Mouse (Mus musculus) left cerebral cortex, postnatal 36 days (tissue): ENCODE measurements around the gene Fmn2. TPM values are rescaled to one million over a fixed set of nuclear protein-coding genes. Genes with fewer than 3 reads are reported as not detected.

Experiments used
- DNase-seq, 2 experiments: peaks; one replicate each; pipeline ENCODE4 v3.0.0; 2021 to 2022; ENCODE audit warnings: low spot score in 2 of 2, mixed read lengths in 1 of 2
- intact Hi-C: fragments of 180-260 bp; cut with DNase I; formaldehyde crosslinking; loops from one replicate; pipeline ENCODE4 v1.15.1; 2025
- total RNA-seq, 2 experiments: library from RNA; stranded (reverse); gene quantifications; 2 replicates each; pipeline ENCODE4 v1.2.3; 2021

The Fmn2 gene
- total RNA-seq, 2 experiments from 2014 or later = 79.9 to 80.9 TPM

GRCm38 (mm10) chr1:174748520-174748919 lies 246.9 kb downstream of the Fmn2 start:
- DNase-seq = no peak
- intact Hi-C loops = no loop called here

DNA sequence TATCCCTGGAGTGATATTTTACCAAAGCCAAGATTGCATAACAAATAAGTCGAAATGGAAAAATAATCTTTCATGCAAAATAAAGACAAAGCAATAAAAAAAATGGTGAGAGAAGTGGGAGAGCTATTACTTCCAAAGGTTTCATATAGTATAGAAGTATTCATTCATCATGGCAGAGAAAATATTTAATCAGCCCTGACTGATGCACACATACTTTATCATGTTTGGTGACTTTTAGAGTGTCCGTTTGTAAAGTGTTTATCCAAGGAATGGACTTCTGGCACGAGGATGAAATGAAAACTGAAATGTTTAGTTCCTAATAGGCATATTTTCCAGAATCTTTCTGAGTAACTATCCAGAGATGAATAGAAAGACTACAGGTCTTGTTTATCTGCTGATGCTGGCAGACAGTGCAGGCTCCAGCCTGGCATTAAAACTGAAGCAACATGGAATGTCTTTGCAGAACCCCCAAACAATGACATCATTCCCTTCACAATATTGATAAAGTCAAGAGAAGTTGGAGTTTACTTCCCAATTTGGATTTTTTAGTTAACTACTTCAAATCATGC lies 249.4 kb downstream of the Fmn2 start:
- no peak for DNase-seq
- intact Hi-C loops = no loop called here

- intact Hi-C loops = no loop called here
- no peak for DNase-seq
These were observed 257.7 kb downstream of the Fmn2 start for GRCm38 (mm10) chr1:174759354-174759753.

DNA sequence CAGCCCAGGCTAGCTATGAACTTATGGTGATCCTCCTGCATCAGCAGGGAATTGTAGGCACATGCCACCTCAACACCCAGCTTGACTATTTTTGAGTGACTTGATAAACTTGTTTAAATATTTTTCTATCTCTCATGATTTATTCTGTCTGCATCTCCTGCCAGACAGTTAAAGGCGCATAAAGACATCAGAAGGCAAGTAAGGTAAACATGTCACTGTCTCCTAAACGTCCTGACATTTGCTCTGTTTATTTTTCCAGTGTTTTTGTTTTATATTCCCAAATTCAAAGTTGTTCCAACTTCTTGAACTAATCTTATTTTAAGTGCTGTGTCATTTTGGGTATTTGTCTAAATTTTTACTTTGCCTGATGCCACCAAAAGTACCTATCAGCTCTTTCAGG lies 264.1 kb downstream of the Fmn2 start:
- intact Hi-C loops = no loop called here
- no peak for DNase-seq

DNA sequence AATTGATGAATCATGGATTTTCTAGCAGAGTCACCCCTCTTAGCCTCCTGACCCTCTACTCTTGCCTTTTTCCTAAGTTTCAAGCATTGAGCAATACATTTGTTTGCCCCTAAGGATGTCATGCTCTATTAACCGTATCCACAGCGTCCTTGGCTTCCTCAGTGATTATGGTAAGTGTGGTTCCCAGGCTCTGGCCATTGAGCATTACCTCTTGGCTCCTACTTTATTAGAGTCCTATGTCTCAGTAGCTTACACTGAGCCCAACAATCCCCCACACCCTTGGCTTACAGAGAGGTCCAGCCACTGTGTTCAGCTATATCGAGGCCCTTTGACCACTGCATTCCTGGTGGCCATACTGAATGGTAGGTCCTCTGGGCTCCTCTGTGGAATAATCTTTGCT lies 265.2 kb downstream of the Fmn2 start:
- DNase-seq = no peak
- intact Hi-C loops = no loop called here

DNA sequence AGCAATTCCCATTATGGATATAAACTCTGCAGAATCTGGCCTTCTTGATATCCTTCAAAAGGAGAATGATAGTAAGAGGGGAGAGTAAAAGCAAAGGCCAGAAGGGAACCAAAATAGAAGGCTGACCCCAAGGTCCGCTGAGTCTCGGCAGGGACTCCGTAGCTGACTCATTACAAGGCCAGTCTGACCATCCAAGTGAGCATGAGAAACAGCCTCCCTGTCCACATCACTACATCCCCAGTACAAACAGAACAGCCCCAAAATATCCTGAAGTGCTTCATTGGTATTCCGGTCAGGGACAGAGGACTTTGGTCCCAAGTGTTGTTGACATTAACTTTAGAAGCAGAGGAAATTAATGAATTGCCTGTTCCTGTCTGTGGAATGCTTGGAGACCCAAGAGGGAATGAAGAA lies 270.3 kb downstream of the Fmn2 start:
- DNase-seq = no peak

GRCm38 (mm10) chr1:174781037-174781436 lies 279.4 kb downstream of the Fmn2 start:
- DNase-seq = no peak
- intact Hi-C loops = no loop called here

More for the DNA sequence above, 270.3 kb downstream of the Fmn2 start:
- intact Hi-C loops = no loop called here

DNA sequence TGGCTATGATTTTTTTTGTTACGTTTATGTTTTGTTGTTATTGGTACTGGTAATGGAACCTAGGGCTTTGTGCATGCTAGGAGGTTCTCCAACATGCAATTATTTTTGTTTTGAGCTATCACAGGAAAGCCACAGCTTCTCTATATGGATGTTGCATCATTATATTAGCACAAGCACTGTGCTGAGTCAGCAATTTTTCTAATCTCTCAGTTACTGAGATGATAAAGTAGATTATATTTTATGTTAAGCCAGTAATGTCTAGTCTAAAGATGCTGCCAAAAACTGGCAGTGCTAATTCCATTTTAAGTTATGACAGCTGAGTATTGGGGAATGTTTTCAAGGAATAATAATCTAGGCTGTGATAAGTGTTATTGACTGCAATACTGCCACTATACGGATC lies 287.0 kb downstream of the Fmn2 start:
- DNase-seq = no peak
- intact Hi-C loops = no loop called here

- intact Hi-C loops = no loop called here
- DNase-seq = peak; percentile 18 to 28
These were observed 310.2 kb downstream of the Fmn2 start for GRCm38 (mm10) chr1:174811846-174812245.

- no peak for DNase-seq
- intact Hi-C loops = no loop called here
These were observed 324.9 kb downstream of the Fmn2 start for GRCm38 (mm10) chr1:174826562-174826961.

- DNase-seq = no peak
- intact Hi-C loops = no loop called here
These were observed 335.2 kb downstream of the Fmn2 start for GRCm38 (mm10) chr1:174836861-174837260.

DNA sequence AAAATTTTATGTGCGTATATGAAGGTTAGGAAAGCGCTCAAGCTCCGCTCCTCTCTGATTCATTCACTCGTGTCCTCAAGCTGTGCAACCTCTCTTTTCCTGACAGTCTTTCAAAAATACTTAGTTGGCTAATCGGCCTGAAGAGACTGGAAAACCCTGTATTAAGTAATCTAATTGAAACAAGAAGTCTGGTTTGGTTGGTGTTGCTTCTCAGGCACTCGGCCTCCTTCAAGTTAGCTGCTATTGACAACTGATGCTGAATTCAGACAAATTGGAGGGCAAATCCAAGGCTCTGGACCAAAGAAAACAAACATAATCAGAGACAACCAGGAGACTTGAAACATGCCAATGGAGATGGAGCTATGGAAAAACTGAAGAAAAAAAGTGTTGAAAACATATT lies 343.2 kb downstream of the Fmn2 start:
- intact Hi-C loops = no loop called here
- no peak for DNase-seq

DNA sequence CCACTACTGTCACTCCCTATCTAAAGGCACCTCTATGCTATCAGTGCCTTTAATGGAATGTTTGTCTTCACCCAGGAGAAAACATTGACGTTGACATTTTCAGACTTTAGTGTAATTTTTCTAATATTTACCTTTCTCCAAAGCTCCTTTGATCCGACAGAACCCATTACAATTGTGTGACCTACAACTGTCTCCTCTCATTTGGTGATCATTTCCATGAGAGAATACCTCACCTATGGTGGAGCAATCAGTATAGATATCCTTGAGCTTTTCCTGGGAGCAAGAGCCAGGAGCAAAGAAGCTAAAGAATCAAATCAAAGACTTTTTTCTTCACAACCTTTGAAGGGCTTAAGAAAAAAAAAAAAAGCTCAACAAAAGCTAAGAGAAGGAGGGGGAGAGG lies 354.6 kb downstream of the Fmn2 start:
- no peak for DNase-seq
- intact Hi-C loops = no loop called here

DNA sequence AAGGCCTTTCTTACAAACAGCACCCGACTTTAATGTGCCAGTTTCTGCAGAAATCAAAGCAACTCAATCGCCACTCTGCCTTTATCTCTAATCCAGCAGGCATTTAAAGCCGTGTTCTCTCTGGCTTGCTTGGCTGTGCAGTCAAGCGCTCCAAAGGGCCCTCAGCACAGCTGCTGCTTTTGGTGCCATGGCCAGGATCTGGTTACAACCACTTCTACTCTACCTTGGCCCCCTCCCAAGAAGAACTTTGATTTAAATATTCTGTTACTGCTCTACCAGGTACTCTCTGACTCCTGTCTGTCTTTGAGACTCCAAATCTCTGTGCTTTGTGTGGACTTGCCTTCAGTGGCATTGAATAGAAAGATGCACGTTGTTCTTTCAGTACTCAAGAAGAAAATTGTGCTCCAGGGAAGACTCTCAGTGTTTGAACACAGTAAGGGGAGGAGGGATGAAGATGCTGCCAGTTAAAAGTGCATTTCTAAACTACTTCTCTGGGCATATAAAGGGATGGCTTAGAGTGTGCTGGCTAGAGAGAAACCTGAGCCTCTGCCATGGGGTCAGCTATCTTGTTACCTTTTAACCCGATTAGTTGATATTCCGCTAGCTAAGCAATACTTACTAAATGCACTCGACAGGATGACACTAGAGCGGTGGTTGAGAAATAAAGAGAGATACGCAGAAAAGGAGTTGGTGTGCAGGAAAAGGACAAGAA lies 358.9 kb downstream of the Fmn2 start:
- intact Hi-C loops = no loop called here
- no peak for DNase-seq

Other genes starting within 250 kb of the Fmn2 start
- not detected for gene Olfr419, start 249.8 kb upstream of the Fmn2 start, total RNA-seq
- gene Mptx1, start 171.3 kb upstream of the Fmn2 start, total RNA-seq = not detected
- gene Olfr417, start 136.7 kb upstream of the Fmn2 start, total RNA-seq = not detected
- gene Olfr248, start 110.8 kb upstream of the Fmn2 start, total RNA-seq = not detected
- not detected for gene Olfr414, start 77.8 kb upstream of the Fmn2 start, total RNA-seq
- not detected for gene Olfr220, start 59.7 kb upstream of the Fmn2 start, total RNA-seq